Mouse (Mus musculus): ENCODE measurements around the gene Lingo1. TPM values are rescaled to one million over a fixed set of nuclear protein-coding genes. Genes with fewer than 3 reads are reported as not detected.

Lingo1 gene
- polyA plus RNA-seq, 1 experiment = 0.38 TPM

- WGBS = 54% methylated on average over 14 of the region's 14 CpGs
Measured at GRCm38 (mm10) chr9:56712667-56713369, 83.5 kb downstream of the Lingo1 start.

GRCm38 (mm10) chr9:56710958-56711357 lies 85.3 kb downstream of the Lingo1 start:
- H3K27ac ChIP-seq (ENCODE audit: insufficient read depth, low read depth, low read length) = no peak overlapping the region

More at GRCm38 (mm10) chr9:56712667-56713369, 83.5 kb downstream of the Lingo1 start:
- no peak overlapping the region for H3K27ac ChIP-seq (ENCODE audit: insufficient read depth, low read depth, low read length)
- no peak overlapping the region for H3K4me3 ChIP-seq (ENCODE audit: low read depth, low read length)
- no peaks in the 10 kb centered on the region for H3K4me1 ChIP-seq (ENCODE audit: control insufficient read depth, insufficient read depth, insufficient read length, low read length)
- no peaks in the 10 kb centered on the region for H3K36me3 ChIP-seq (ENCODE audit: control insufficient read depth, insufficient read depth, low read length)
- no peak for TF ChIP-seq POLR2A (IDR thresholded peaks at IDR 0.05; ENCODE audit: low read depth, low read length)
- TF ChIP-seq CTCF (IDR thresholded peaks at IDR 0.05; ENCODE audit: extremely low read depth, insufficient read length, insufficient replicate concordance, low read depth, low read length) = no peak
- H3K27me3 ChIP-seq (ENCODE audit: control insufficient read depth, insufficient read depth, low read length) = no peaks in the 10 kb centered on the region

GRCm38 (mm10) chr9:56706482-56707085 lies 89.7 kb downstream of the Lingo1 start:
- TF ChIP-seq POLR2A (IDR thresholded peaks at IDR 0.05; ENCODE audit: low read depth, low read length) (no peak), CTCF (IDR thresholded peaks at IDR 0.05; ENCODE audit: extremely low read depth, insufficient read length, insufficient replicate concordance, low read depth, low read length) (no peak)
- Histone ChIP-seq H3K36me3 (ENCODE audit: control insufficient read depth, insufficient read depth, low read length) (no peaks in the 10 kb centered on the region), H3K4me3 (ENCODE audit: low read depth, low read length) (no peak overlapping the region), H3K27me3 (ENCODE audit: control insufficient read depth, insufficient read depth, low read length) (no peaks in the 10 kb centered on the region), H3K27ac (ENCODE audit: insufficient read depth, low read depth, low read length) (no peak overlapping the region), H3K4me1 (ENCODE audit: control insufficient read depth, insufficient read depth, insufficient read length, low read length) (no peaks in the 10 kb centered on the region)
- 35% methylated on average over 15 of the region's 15 CpGs for WGBS

More at GRCm38 (mm10) chr9:56710958-56711357, 85.3 kb downstream of the Lingo1 start:
- no peak for TF ChIP-seq POLR2A (IDR thresholded peaks at IDR 0.05; ENCODE audit: low read depth, low read length)
- TF ChIP-seq CTCF (IDR thresholded peaks at IDR 0.05; ENCODE audit: extremely low read depth, insufficient read length, insufficient replicate concordance, low read depth, low read length) = no peak
- 80% methylated on average over 6 of the region's 6 CpGs for WGBS
- no peaks in the 10 kb centered on the region for H3K27me3 ChIP-seq (ENCODE audit: control insufficient read depth, insufficient read depth, low read length)
- H3K36me3 ChIP-seq (ENCODE audit: control insufficient read depth, insufficient read depth, low read length) = no peaks in the 10 kb centered on the region
- no peak overlapping the region for H3K4me3 ChIP-seq (ENCODE audit: low read depth, low read length)
- no peaks in the 10 kb centered on the region for H3K4me1 ChIP-seq (ENCODE audit: control insufficient read depth, insufficient read depth, insufficient read length, low read length)

- 65% methylated on average over 3 of the region's 3 CpGs for WGBS
Measured at GRCm38 (mm10) chr9:56701394-56701793, 94.9 kb downstream of the Lingo1 start.

GRCm38 (mm10) chr9:56700866-56701265 lies 95.4 kb downstream of the Lingo1 start:
- Histone ChIP-seq H3K4me3 (ENCODE audit: low read depth, low read length) (no peak overlapping the region), H3K27ac (ENCODE audit: insufficient read depth, low read depth, low read length) (no peak overlapping the region), H3K4me1 (ENCODE audit: control insufficient read depth, insufficient read depth, insufficient read length, low read length) (no peaks in the 10 kb centered on the region), H3K27me3 (ENCODE audit: control insufficient read depth, insufficient read depth, low read length) (no peaks in the 10 kb centered on the region), H3K36me3 (ENCODE audit: control insufficient read depth, insufficient read depth, low read length) (no peaks in the 10 kb centered on the region)
- TF ChIP-seq CTCF (IDR thresholded peaks at IDR 0.05; ENCODE audit: extremely low read depth, insufficient read length, insufficient replicate concordance, low read depth, low read length) = no peak
- TF ChIP-seq POLR2A (IDR thresholded peaks at IDR 0.05; ENCODE audit: low read depth, low read length) = no peak
- WGBS = 74% methylated on average over 8 of the region's 8 CpGs

More at GRCm38 (mm10) chr9:56701394-56701793, 94.9 kb downstream of the Lingo1 start:
- Histone ChIP-seq H3K36me3 (ENCODE audit: control insufficient read depth, insufficient read depth, low read length) (no peaks in the 10 kb centered on the region), H3K27ac (ENCODE audit: insufficient read depth, low read depth, low read length) (no peak overlapping the region), H3K27me3 (ENCODE audit: control insufficient read depth, insufficient read depth, low read length) (no peaks in the 10 kb centered on the region), H3K4me3 (ENCODE audit: low read depth, low read length) (no peak overlapping the region), H3K4me1 (ENCODE audit: control insufficient read depth, insufficient read depth, insufficient read length, low read length) (no peaks in the 10 kb centered on the region)
- TF ChIP-seq CTCF (IDR thresholded peaks at IDR 0.05; ENCODE audit: extremely low read depth, insufficient read length, insufficient replicate concordance, low read depth, low read length) = no peak
- TF ChIP-seq POLR2A (IDR thresholded peaks at IDR 0.05; ENCODE audit: low read depth, low read length) = no peak

GRCm38 (mm10) chr9:56698715-56699370 lies 97.4 kb downstream of the Lingo1 start:
- H3K4me1 ChIP-seq (ENCODE audit: control insufficient read depth, insufficient read depth, insufficient read length, low read length) = no peaks in the 10 kb centered on the region
- H3K36me3 ChIP-seq (ENCODE audit: control insufficient read depth, insufficient read depth, low read length) = no peaks in the 10 kb centered on the region
- H3K27ac ChIP-seq (ENCODE audit: insufficient read depth, low read depth, low read length) = no peak overlapping the region
- TF ChIP-seq POLR2A (IDR thresholded peaks at IDR 0.05; ENCODE audit: low read depth, low read length) = no peak
- no peak overlapping the region for H3K4me3 ChIP-seq (ENCODE audit: low read depth, low read length)
- WGBS = 69% methylated on average over 7 of the region's 7 CpGs
- H3K27me3 ChIP-seq (ENCODE audit: control insufficient read depth, insufficient read depth, low read length) = no peaks in the 10 kb centered on the region

GRCm38 (mm10) chr9:56694079-56694478 lies 102.2 kb downstream of the Lingo1 start:
- no peaks in the 10 kb centered on the region for H3K4me1 ChIP-seq (ENCODE audit: control insufficient read depth, insufficient read depth, insufficient read length, low read length)
- TF ChIP-seq CTCF (IDR thresholded peaks at IDR 0.05; ENCODE audit: extremely low read depth, insufficient read length, insufficient replicate concordance, low read depth, low read length) = no peak
- TF ChIP-seq POLR2A (IDR thresholded peaks at IDR 0.05; ENCODE audit: low read depth, low read length) = no peak
- no peak overlapping the region for H3K4me3 ChIP-seq (ENCODE audit: low read depth, low read length)
- WGBS = 68% methylated on average over 3 of the region's 3 CpGs
- H3K36me3 ChIP-seq (ENCODE audit: control insufficient read depth, insufficient read depth, low read length) = no peaks in the 10 kb centered on the region
- H3K27ac ChIP-seq (ENCODE audit: insufficient read depth, low read depth, low read length) = no peak overlapping the region
- no peaks in the 10 kb centered on the region for H3K27me3 ChIP-seq (ENCODE audit: control insufficient read depth, insufficient read depth, low read length)
